Mouse (Mus musculus): ENCODE measurements around the gene Tmem108.
A peak's percentile ranks its signal among the peaks of the same experiment; 100 is the strongest.

The Tmem108 gene

DNA sequence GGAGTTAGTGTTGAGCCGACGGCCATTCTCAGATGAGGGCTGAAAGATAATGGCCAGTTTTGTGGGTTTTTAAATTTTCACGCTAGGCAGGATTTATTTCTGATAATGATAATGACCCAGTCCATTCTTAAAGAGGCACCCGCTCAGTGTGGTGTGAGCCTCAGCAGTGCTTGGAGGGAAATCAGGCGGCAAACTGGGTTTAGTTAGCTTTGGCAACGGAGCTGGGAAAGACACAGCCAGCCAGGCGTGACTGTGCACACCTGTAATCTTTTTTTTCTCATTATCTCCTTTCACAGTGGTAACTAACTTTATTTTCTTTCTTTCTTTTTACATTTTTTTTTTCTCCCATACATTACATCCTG, 317.8 kb downstream of the Tmem108 start:
- no peak for DNase-seq (ENCODE audit: low spot score)

DNA sequence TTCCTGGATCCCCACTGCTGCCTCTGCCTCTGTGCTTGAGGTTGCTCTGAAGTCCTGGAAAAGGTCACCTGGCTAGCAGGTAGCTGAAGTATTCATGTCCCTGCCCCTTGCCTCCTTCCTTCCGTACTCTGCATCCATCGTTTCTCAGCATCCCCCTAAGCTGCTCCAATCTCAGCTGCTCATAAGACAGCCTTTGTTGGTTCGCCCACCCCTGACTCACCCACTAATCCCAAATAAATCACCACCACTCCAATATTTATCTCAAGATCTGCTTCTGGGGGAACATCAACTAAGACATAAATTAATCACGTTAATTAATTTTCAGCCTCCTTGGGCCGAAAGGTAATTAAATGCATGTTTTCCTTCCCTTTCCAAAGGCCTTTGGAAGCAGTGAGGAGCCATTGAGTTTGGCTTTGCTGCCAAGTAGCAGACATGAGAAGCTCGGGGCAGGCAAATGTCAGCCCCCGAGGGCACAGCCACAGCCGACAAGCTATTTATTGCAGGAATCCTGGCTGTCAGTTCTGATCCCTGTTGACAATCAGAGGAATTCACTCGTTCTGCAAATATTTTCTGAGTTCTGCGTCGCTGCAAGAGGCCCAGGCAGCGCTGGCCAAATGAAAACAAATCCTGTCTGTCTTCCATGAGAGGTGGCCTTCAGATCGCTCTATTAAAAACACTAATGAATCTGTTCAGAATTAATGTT, 318.4 kb downstream of the Tmem108 start:
- DNase-seq (ENCODE audit: low spot score), result no peak

DNA sequence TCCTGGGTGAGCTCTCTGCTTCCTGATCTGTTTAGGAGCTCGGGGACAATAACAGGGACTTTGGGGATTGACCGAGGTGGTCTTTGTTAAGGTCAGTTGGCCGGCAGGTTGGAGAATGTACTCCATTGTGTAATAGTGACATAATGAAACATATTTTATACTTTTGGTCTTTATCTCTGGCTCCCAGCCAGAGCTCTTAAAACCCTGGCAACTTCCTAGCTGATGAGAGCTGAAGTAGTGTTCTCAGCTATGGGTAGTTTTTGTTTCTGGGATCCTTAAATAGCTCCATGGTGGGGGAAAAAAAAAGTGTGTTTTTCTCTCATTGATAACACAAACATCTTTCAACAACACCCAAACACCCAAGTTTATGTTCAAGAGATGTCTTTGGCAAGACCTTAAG, 321.0 kb downstream of the Tmem108 start:
- no peak for DNase-seq (ENCODE audit: low spot score)

DNA sequence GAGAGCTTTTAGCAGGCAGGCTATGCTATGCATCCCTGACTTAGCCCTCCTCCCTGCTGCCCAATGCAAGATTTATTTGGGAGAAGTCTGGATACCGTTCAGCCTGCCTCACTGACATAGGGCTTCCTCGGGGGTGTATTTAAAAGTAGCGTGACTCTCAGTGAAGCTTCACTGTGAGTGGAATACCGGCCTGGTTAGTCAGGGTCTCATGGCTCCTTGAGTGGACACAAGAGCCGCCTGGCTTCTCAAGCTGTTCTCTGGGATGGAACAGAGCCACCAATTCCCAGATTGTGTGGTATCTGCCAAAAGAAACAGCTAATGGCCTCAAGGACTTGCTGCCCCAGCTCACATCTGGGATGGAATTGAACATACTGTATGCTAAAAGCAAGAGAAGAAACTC, 324.5 kb downstream of the Tmem108 start:
- DNase-seq (ENCODE audit: low spot score), result no peak

DNA sequence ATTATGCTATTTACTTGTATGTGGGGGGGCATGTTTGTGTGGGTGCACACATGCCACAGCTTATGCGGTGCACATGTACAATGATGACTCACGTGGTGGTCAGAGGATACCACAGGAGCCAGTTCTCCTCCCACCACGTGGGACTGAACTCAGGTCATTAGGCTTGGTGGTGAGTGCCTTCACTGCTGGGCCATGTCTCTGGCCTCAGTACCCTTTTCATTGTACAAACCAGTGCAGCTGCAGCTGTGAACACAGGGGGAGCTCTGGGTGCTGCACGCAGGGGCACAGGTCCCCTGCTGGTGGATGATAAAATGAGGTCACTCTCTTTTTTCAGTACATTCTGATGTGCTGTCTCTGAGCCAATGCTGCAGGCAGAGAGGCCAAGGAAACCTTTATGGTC, 327.5 kb downstream of the Tmem108 start:
- peak; percentile 33 for DNase-seq (ENCODE audit: low spot score)

Data from T-cell, adult 2 months (primary cell).